Mouse (Mus musculus): ENCODE data around the gene Cyp4f17. TPM values are rescaled to one million over a fixed set of nuclear protein-coding genes. Genes with fewer than 3 reads are reported as not detected.
"Not testable (repeated sequence)": the region's sequence is repeated elsewhere in the genome, so short reads cannot be mapped to it uniquely, and the experiment has no call there.

Gene Cyp4f17
- total RNA-seq, 2 experiments from 2014 or later = 9.8 to 12.7 TPM

GRCm38 (mm10) chr17:32523895-32524294, 18.0 kb downstream of the Cyp4f17 start:
- DNase-seq (ENCODE audit: low spot score in 2 of 2) = no peak

GRCm38 (mm10) chr17:32526341-32526740, 20.5 kb downstream of the Cyp4f17 start:
- not testable (repeated sequence) for DNase-seq (ENCODE audit: low spot score in 2 of 2)

- no peak for DNase-seq (ENCODE audit: low spot score in 2 of 2)
Observed at GRCm38 (mm10) chr17:32527748-32528147, 21.9 kb downstream of the Cyp4f17 start.

GRCm38 (mm10) chr17:32528408-32529337, 22.8 kb downstream of the Cyp4f17 start:
- DNase-seq (ENCODE audit: low spot score in 2 of 2) = peak; percentile 72 to 88

GRCm38 (mm10) chr17:32532356-32532755, 26.5 kb downstream of the Cyp4f17 start:
- DNase-seq (ENCODE audit: low spot score in 2 of 2) = not testable (repeated sequence)

GRCm38 (mm10) chr17:32534068-32534467, 28.2 kb downstream of the Cyp4f17 start:
- DNase-seq (ENCODE audit: low spot score in 2 of 2) = no peak

GRCm38 (mm10) chr17:32536051-32536866, 30.4 kb downstream of the Cyp4f17 start, which contains the start of gene Cyp4f16:
Cyp4f16 (plus strand) TSS chr17:32536558.
- peak; percentile 71 to 88 for DNase-seq (ENCODE audit: low spot score in 2 of 2)

- no peak for DNase-seq (ENCODE audit: low spot score in 2 of 2)
Observed at GRCm38 (mm10) chr17:32536867-32537250, 31.0 kb downstream of the Cyp4f17 start.

GRCm38 (mm10) chr17:32544792-32545191, 38.9 kb downstream of the Cyp4f17 start:
- not testable (repeated sequence) for DNase-seq (ENCODE audit: low spot score in 2 of 2)

- not testable (repeated sequence) for DNase-seq (ENCODE audit: low spot score in 2 of 2)
Observed at GRCm38 (mm10) chr17:32550377-32550776, 44.5 kb downstream of the Cyp4f17 start.

GRCm38 (mm10) chr17:32550900-32551770, 45.3 kb downstream of the Cyp4f17 start:
- peak; percentile 52 to 80 for DNase-seq (ENCODE audit: low spot score in 2 of 2)

- not testable (repeated sequence) for DNase-seq (ENCODE audit: low spot score in 2 of 2)
Observed at GRCm38 (mm10) chr17:32553016-32553415, 47.2 kb downstream of the Cyp4f17 start.

- DNase-seq (ENCODE audit: low spot score in 2 of 2) = not testable (repeated sequence)
Observed at GRCm38 (mm10) chr17:32554368-32554767, 48.5 kb downstream of the Cyp4f17 start.

GRCm38 (mm10) chr17:32563301-32563700, 57.5 kb downstream of the Cyp4f17 start:
- not testable (repeated sequence) for DNase-seq (ENCODE audit: low spot score in 2 of 2)

GRCm38 (mm10) chr17:32573286-32573685, 67.4 kb downstream of the Cyp4f17 start:
- not testable (repeated sequence) for DNase-seq (ENCODE audit: low spot score in 2 of 2)

GRCm38 (mm10) chr17:32577496-32578186, 71.8 kb downstream of the Cyp4f17 start:
- DNase-seq (ENCODE audit: low spot score in 2 of 2) = no peak

Data from adrenal gland, postnatal 4 days (tissue).